Mouse (Mus musculus): ENCODE results near the gene Cysrt1. TPM values are rescaled to one million over a fixed set of nuclear protein-coding genes. Genes with fewer than 3 reads are reported as not detected.

Gene Cysrt1
- total RNA-seq, 1 experiment from 2014 or later: not detected

- ATAC-seq (replicated peaks in 1 of 2; ENCODE audit: insufficient read depth in 1 of 2, low FRiP score in 2 of 2, low TSS enrichment in 1 of 2, low read depth in 1 of 2, poor library complexity in 2 of 2, severe bottlenecking in 2 of 2): no peak
These were observed 1.1 kb upstream of the Cysrt1 start for GRCm38 (mm10) chr2:25243342-25243741.

- no peak for ATAC-seq (replicated peaks in 1 of 2; ENCODE audit: insufficient read depth in 1 of 2, low FRiP score in 2 of 2, low TSS enrichment in 1 of 2, low read depth in 1 of 2, poor library complexity in 2 of 2, severe bottlenecking in 2 of 2)
These were observed 845 bp downstream of the Cysrt1 start for GRCm38 (mm10) chr2:25241438-25241775.

GRCm38 (mm10) chr2:25240723-25241437, 1.4 kb downstream of the Cysrt1 start:
- ATAC-seq (replicated peaks in 1 of 2; ENCODE audit: insufficient read depth in 1 of 2, low FRiP score in 2 of 2, low TSS enrichment in 1 of 2, low read depth in 1 of 2, poor library complexity in 2 of 2, severe bottlenecking in 2 of 2): peak; percentile 48 to 68; a peak in 3 of 4 replicates

GRCm38 (mm10) chr2:25240310-25240709, 1.9 kb downstream of the Cysrt1 start:
- ATAC-seq (replicated peaks in 1 of 2; ENCODE audit: insufficient read depth in 1 of 2, low FRiP score in 2 of 2, low TSS enrichment in 1 of 2, low read depth in 1 of 2, poor library complexity in 2 of 2, severe bottlenecking in 2 of 2): no peak

- no peak for ATAC-seq (replicated peaks in 1 of 2; ENCODE audit: insufficient read depth in 1 of 2, low FRiP score in 2 of 2, low TSS enrichment in 1 of 2, low read depth in 1 of 2, poor library complexity in 2 of 2, severe bottlenecking in 2 of 2)
These were observed 2.5 kb downstream of the Cysrt1 start for GRCm38 (mm10) chr2:25239766-25240165.

GRCm38 (mm10) chr2:25238106-25238505, 4.1 kb downstream of the Cysrt1 start:
- ATAC-seq (replicated peaks in 1 of 2; ENCODE audit: insufficient read depth in 1 of 2, low FRiP score in 2 of 2, low TSS enrichment in 1 of 2, low read depth in 1 of 2, poor library complexity in 2 of 2, severe bottlenecking in 2 of 2): no peak

GRCm38 (mm10) chr2:25237522-25237921, 4.7 kb downstream of the Cysrt1 start:
- no peak for ATAC-seq (replicated peaks in 1 of 2; ENCODE audit: insufficient read depth in 1 of 2, low FRiP score in 2 of 2, low TSS enrichment in 1 of 2, low read depth in 1 of 2, poor library complexity in 2 of 2, severe bottlenecking in 2 of 2)

GRCm38 (mm10) chr2:25236614-25237013, 5.6 kb downstream of the Cysrt1 start, which contains the start of gene Rnf224:
TSS of gene Rnf224 (minus strand) at chr2:25236787.
- ATAC-seq (replicated peaks in 1 of 2; ENCODE audit: insufficient read depth in 1 of 2, low FRiP score in 2 of 2, low TSS enrichment in 1 of 2, low read depth in 1 of 2, poor library complexity in 2 of 2, severe bottlenecking in 2 of 2): no peak

GRCm38 (mm10) chr2:25234551-25235220, 7.6 kb downstream of the Cysrt1 start:
- ATAC-seq (replicated peaks in 1 of 2; ENCODE audit: insufficient read depth in 1 of 2, low FRiP score in 2 of 2, low TSS enrichment in 1 of 2, low read depth in 1 of 2, poor library complexity in 2 of 2, severe bottlenecking in 2 of 2): no peak

- no peak for ATAC-seq (replicated peaks in 1 of 2; ENCODE audit: insufficient read depth in 1 of 2, low FRiP score in 2 of 2, low TSS enrichment in 1 of 2, low read depth in 1 of 2, poor library complexity in 2 of 2, severe bottlenecking in 2 of 2)
These were observed 8.2 kb downstream of the Cysrt1 start, which contains the start of gene Slc34a3 for GRCm38 (mm10) chr2:25234050-25234449. TSS of gene Slc34a3 (minus strand) at chr2:25234364.

GRCm38 (mm10) chr2:25233421-25233820, 8.8 kb downstream of the Cysrt1 start:
- peak; percentile 63 to 77 for ATAC-seq (replicated peaks in 1 of 2; ENCODE audit: insufficient read depth in 1 of 2, low FRiP score in 2 of 2, low TSS enrichment in 1 of 2, low read depth in 1 of 2, poor library complexity in 2 of 2, severe bottlenecking in 2 of 2)

GRCm38 (mm10) chr2:25231038-25231437, 11.2 kb downstream of the Cysrt1 start:
- no peak for ATAC-seq (replicated peaks in 1 of 2; ENCODE audit: insufficient read depth in 1 of 2, low FRiP score in 2 of 2, low TSS enrichment in 1 of 2, low read depth in 1 of 2, poor library complexity in 2 of 2, severe bottlenecking in 2 of 2)

- ATAC-seq (replicated peaks in 1 of 2; ENCODE audit: insufficient read depth in 1 of 2, low FRiP score in 2 of 2, low TSS enrichment in 1 of 2, low read depth in 1 of 2, poor library complexity in 2 of 2, severe bottlenecking in 2 of 2): no peak
These were observed 11.7 kb downstream of the Cysrt1 start for GRCm38 (mm10) chr2:25230581-25230980.

GRCm38 (mm10) chr2:25229582-25229981, 12.7 kb downstream of the Cysrt1 start:
- no peak for ATAC-seq (replicated peaks in 1 of 2; ENCODE audit: insufficient read depth in 1 of 2, low FRiP score in 2 of 2, low TSS enrichment in 1 of 2, low read depth in 1 of 2, poor library complexity in 2 of 2, severe bottlenecking in 2 of 2)

- ATAC-seq (replicated peaks in 1 of 2; ENCODE audit: insufficient read depth in 1 of 2, low FRiP score in 2 of 2, low TSS enrichment in 1 of 2, low read depth in 1 of 2, poor library complexity in 2 of 2, severe bottlenecking in 2 of 2): no peak
These were observed 13.2 kb downstream of the Cysrt1 start for GRCm38 (mm10) chr2:25228995-25229530.

GRCm38 (mm10) chr2:25228431-25228889, 13.8 kb downstream of the Cysrt1 start:
- peak; percentile 38 to 51 for ATAC-seq (replicated peaks in 1 of 2; ENCODE audit: insufficient read depth in 1 of 2, low FRiP score in 2 of 2, low TSS enrichment in 1 of 2, low read depth in 1 of 2, poor library complexity in 2 of 2, severe bottlenecking in 2 of 2)

- no peak for ATAC-seq (replicated peaks in 1 of 2; ENCODE audit: insufficient read depth in 1 of 2, low FRiP score in 2 of 2, low TSS enrichment in 1 of 2, low read depth in 1 of 2, poor library complexity in 2 of 2, severe bottlenecking in 2 of 2)
These were observed 14.8 kb downstream of the Cysrt1 start for GRCm38 (mm10) chr2:25227406-25227805.

GRCm38 (mm10) chr2:25226864-25227263, 15.4 kb downstream of the Cysrt1 start:
- no peak for ATAC-seq (replicated peaks in 1 of 2; ENCODE audit: insufficient read depth in 1 of 2, low FRiP score in 2 of 2, low TSS enrichment in 1 of 2, low read depth in 1 of 2, poor library complexity in 2 of 2, severe bottlenecking in 2 of 2)
